Comparison of ENCODE assay signal across 27 mouse cellular contexts in the genomic region with DNA sequence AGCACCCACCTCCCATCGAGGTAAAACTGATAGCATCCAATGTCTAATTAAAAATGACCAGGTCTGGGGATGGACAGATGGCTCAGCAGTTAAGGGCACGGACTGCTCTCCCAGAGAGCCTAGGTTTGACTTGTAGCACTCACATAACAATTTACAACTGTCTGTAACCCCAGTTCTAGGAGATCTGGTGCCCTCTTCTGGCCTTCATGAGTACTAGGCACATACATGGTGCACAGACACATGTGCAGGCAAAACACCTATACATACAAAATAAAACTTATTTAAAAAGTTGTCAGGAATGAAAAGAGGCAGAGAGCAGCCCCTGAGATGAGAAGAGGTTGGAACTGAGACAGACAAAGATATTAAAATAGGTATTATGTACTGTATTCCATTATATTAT.
DNase-seq lines count a peak whose midpoint lies in the region; ATAC-seq and TF ChIP-seq lines count a peak whose summit lies in the region.
"Had no signal": no experiment of that assay in that cellular context is flagged by ENCODE, and none has a peak within 500 bp of the region (broad histone marks: within the 10 kb centered on the region; RNA-seq: fewer than 3 reads in every experiment).

No protein-coding gene starts in this region.

- no peaks in the 10 kb centered on the region for H3K36me3 ChIP-seq in hindbrain, postnatal 0 days (ENCODE audit: insufficient read depth, low read length)
- no peaks in the 10 kb centered on the region for H3K36me3 ChIP-seq in hindbrain, embryonic 12.5 days
- H3K36me3 ChIP-seq in liver, embryonic 14.5 days (replicated peaks; ENCODE audit: control insufficient read depth, insufficient read depth, low read depth), result no peaks in the 10 kb centered on the region
- H3K36me3 ChIP-seq in liver, embryonic 11.5 days (ENCODE audit: control insufficient read depth, insufficient read depth, low read length), result no peaks in the 10 kb centered on the region
- H3K36me3 ChIP-seq: forebrain, embryonic 10.5 days; G1E; heart, embryonic 12.5 days; heart, embryonic 15.5 days; hindbrain, embryonic 15.5 days; intestine, embryonic 15.5 days had no signal

- no peak overlapping the region for H3K4me2 ChIP-seq in hindbrain, postnatal 0 days (ENCODE audit: low read depth, low read length)
- H3K4me2 ChIP-seq in hindbrain, embryonic 12.5 days (replicated peaks), result no peak overlapping the region
- no peak overlapping the region for H3K4me2 ChIP-seq in liver, embryonic 14.5 days (ENCODE audit: low read depth)
- H3K4me2 ChIP-seq in liver, embryonic 11.5 days, result no peak overlapping the region
- H3K4me2 ChIP-seq: forebrain, embryonic 13.5 days; heart, embryonic 12.5 days; heart, embryonic 15.5 days; hindbrain, embryonic 15.5 days; intestine, embryonic 15.5 days had no signal

- no peak overlapping the region for H3K4me3 ChIP-seq in hindbrain, postnatal 0 days (ENCODE audit: low read length)
- H3K4me3 ChIP-seq in hindbrain, embryonic 12.5 days, result no peak overlapping the region
- no peak overlapping the region for H3K4me3 ChIP-seq in liver, embryonic 14.5 days (ENCODE audit: insufficient read depth in 1 of 2, low read depth in 2 of 2, low read length in 2 of 2)
- H3K4me3 ChIP-seq in liver, embryonic 11.5 days (ENCODE audit: low read depth, low read length), result no peak overlapping the region
- H3K4me3 ChIP-seq: forebrain, embryonic 10.5 days; forebrain, embryonic 13.5 days; heart, embryonic 12.5 days; heart, embryonic 15.5 days; hindbrain, embryonic 15.5 days; intestine, embryonic 15.5 days had no signal

- no peak for TF ChIP-seq EP300 in liver, embryonic 14.5 days (IDR thresholded peaks at IDR 0.05; ENCODE audit: low read depth)

- no peak for ATAC-seq in hindbrain, postnatal 0 days
- no peak for ATAC-seq in hindbrain, embryonic 12.5 days (ENCODE audit: low FRiP score)
- ATAC-seq in liver, embryonic 14.5 days (ENCODE audit: insufficient read depth), result no peak
- ATAC-seq in liver, embryonic 11.5 days (replicated peaks; ENCODE audit: low FRiP score), result no peak
- ATAC-seq in monocyte, adult 5-6 weeks (replicated peaks; ENCODE audit: insufficient number of reproducible peaks, low FRiP score, low TSS enrichment, poor library complexity, severe bottlenecking), result no peak
- ATAC-seq: activated CD4-positive, CD25-positive, alpha-beta regulatory T cell, adult 4 months; CD4-positive, CD25-positive, alpha-beta regulatory T cell, adult 4 months; forebrain, embryonic 13.5 days; intestine, embryonic 15.5 days; Patski had no signal

- no peak overlapping the region for H3K27ac ChIP-seq in hindbrain, postnatal 0 days
- H3K27ac ChIP-seq in hindbrain, embryonic 12.5 days, result no peak overlapping the region
- H3K27ac ChIP-seq in liver, embryonic 14.5 days, result no peak overlapping the region
- no peak overlapping the region for H3K27ac ChIP-seq in liver, embryonic 11.5 days (ENCODE audit: low read depth, low read length)
- H3K27ac ChIP-seq: forebrain, embryonic 10.5 days; forebrain, embryonic 13.5 days; heart, embryonic 15.5 days; hindbrain, embryonic 15.5 days; intestine, embryonic 15.5 days had no signal

- no peak overlapping the region for H3K9ac ChIP-seq in hindbrain, postnatal 0 days (replicated peaks; ENCODE audit: low read length)
- H3K9ac ChIP-seq in hindbrain, embryonic 12.5 days, result no peak overlapping the region
- H3K9ac ChIP-seq in liver, embryonic 14.5 days (replicated peaks), result no peak overlapping the region
- no peak overlapping the region for H3K9ac ChIP-seq in liver, embryonic 11.5 days (ENCODE audit: low read depth, low read length)
- H3K9ac ChIP-seq: forebrain, embryonic 13.5 days; heart, embryonic 12.5 days; heart, embryonic 15.5 days; hindbrain, embryonic 15.5 days; intestine, embryonic 15.5 days had no signal

- H3K4me1 ChIP-seq in hindbrain, postnatal 0 days (ENCODE audit: insufficient read depth, low read length), result peaks cover 20% of the 10 kb centered on the region
- peaks cover 31% of the 10 kb centered on the region for H3K4me1 ChIP-seq in hindbrain, embryonic 12.5 days
- no peaks in the 10 kb centered on the region for H3K4me1 ChIP-seq in liver, embryonic 14.5 days (replicated peaks; ENCODE audit: control insufficient read depth in 2 of 2, insufficient read depth in 2 of 2, low read length in 1 of 2)
- no peaks in the 10 kb centered on the region for H3K4me1 ChIP-seq in liver, embryonic 11.5 days (replicated peaks; ENCODE audit: control insufficient read depth, insufficient read depth, low read length)
- H3K4me1 ChIP-seq: heart, embryonic 12.5 days; heart, embryonic 15.5 days; intestine, embryonic 15.5 days had no signal

- H3K9me3 ChIP-seq in hindbrain, postnatal 0 days (ENCODE audit: low read length), result no peaks in the 10 kb centered on the region
- no peaks in the 10 kb centered on the region for H3K9me3 ChIP-seq in hindbrain, embryonic 12.5 days (replicated peaks)
- H3K9me3 ChIP-seq in liver, embryonic 14.5 days (ENCODE audit: control insufficient read depth, low read length), result no peaks in the 10 kb centered on the region
- no peaks in the 10 kb centered on the region for H3K9me3 ChIP-seq in liver, embryonic 11.5 days (ENCODE audit: control insufficient read depth, low read length)
- H3K9me3 ChIP-seq: forebrain, embryonic 10.5 days; forebrain, embryonic 13.5 days; heart, embryonic 12.5 days; heart, embryonic 15.5 days; hindbrain, embryonic 15.5 days; intestine, embryonic 15.5 days had no signal

- DNase-seq in hindbrain, postnatal 0 days (ENCODE audit: low spot score), result no peak
- no peak for DNase-seq in liver, embryonic 14.5 days (ENCODE audit: low read depth in 3 of 3, low spot score in 3 of 3)
- no peak for DNase-seq in liver, embryonic 11.5 days (ENCODE audit: low spot score)
- DNase-seq in ES-CJ7 (ENCODE audit: low read depth, low spot score), result peak; percentile 52
- peak; percentile 51 for DNase-seq in ZHBTc4 (ENCODE audit: low read depth, low spot score)
- no peak for DNase-seq in right cerebral cortex, postnatal 36 days (ENCODE audit: low spot score in 2 of 2)
- DNase-seq: adrenal gland, adult 8-10 months; adrenal gland, postnatal 36 days; cerebellum, adult 11 months; cerebellum, adult 8-10 months; cerebellum, postnatal 14 days; gastrocnemius, postnatal 25 days; heart, adult 18-20 months; heart, postnatal 10 days; heart, postnatal 4 days had no signal

- H3K27me3 ChIP-seq in hindbrain, postnatal 0 days (ENCODE audit: insufficient read depth, low read length), result no peaks in the 10 kb centered on the region
- H3K27me3 ChIP-seq in hindbrain, embryonic 12.5 days, result peaks cover 10% of the 10 kb centered on the region
- no peaks in the 10 kb centered on the region for H3K27me3 ChIP-seq in liver, embryonic 14.5 days (ENCODE audit: control insufficient read depth, insufficient read depth, low read length)
- H3K27me3 ChIP-seq in liver, embryonic 11.5 days (replicated peaks; ENCODE audit: control insufficient read depth, insufficient read depth, low read length), result peaks cover 16% of the 10 kb centered on the region
- H3K27me3 ChIP-seq: hindbrain, embryonic 15.5 days; Patski had no signal

- peak; percentile 6; the same call in 1 of the 2 replicates for TF ChIP-seq CTCF in hindbrain, postnatal 0 days (IDR thresholded peaks at IDR 0.05; ENCODE audit: low read depth)
- TF ChIP-seq CTCF in liver, embryonic 14.5 days (IDR thresholded peaks at IDR 0.05; ENCODE audit: low read depth), result peak; percentile 12; the same call in 1 of the 2 replicates

- 94% methylated on average over 2 of the region's 2 CpGs for WGBS in hindbrain, postnatal 0 days
- WGBS in hindbrain, embryonic 12.5 days, result 86% methylated on average over 2 of the region's 2 CpGs
- WGBS in liver, embryonic 14.5 days (ENCODE audit: insufficient replicate concordance), result 45% methylated on average over 2 of the region's 2 CpGs
- 70% methylated on average over 2 of the region's 2 CpGs for WGBS in liver, embryonic 11.5 days

Comparison
In these comparisons a context has a peak if more than half of its experiments do, and no peak if none do; other contexts are left out.
1. DNase-seq: peak in ES-CJ7 (single experiment) and ZHBTc4 (single experiment); none in hindbrain, postnatal 0 days (single experiment), liver, embryonic 14.5 days (0 of 3), liver, embryonic 11.5 days (single experiment) and right cerebral cortex, postnatal 36 days (0 of 2).